Mouse (Mus musculus) limb, embryonic 15.5 days (tissue): ENCODE measurements around the gene Gm20388. TPM values are rescaled to one million over a fixed set of nuclear protein-coding genes. Genes with fewer than 3 reads are reported as not detected.
A peak's percentile ranks its signal among the peaks of the same experiment; 100 is the strongest.

Experiments
- ATAC-seq: fragments of 200-750 bp; cut with Nextera tagmentation; 2 replicates; pipeline ENCODE4 v1.8.0; 2017; ENCODE audit warnings: low read depth, moderate TSS enrichment; ENCODE audit not compliant: insufficient number of reproducible peaks, low FRiP score, low TSS enrichment
- H3K27ac ChIP-seq: fragments of 300-500 bp; sonication (generic); 2 replicates; pipeline ENCODE4 v1.5.1; 2015; ENCODE audit warnings: moderate library complexity, mild to moderate bottlenecking, inconsistent platforms
- H3K27me3 ChIP-seq: fragments of 300-500 bp; sonication (generic); 2 replicates; pipeline ENCODE4 v1.6.1; 2015; ENCODE audit warnings: inconsistent platforms
- H3K36me3 ChIP-seq: fragments of 300-500 bp; sonication (generic); 2 replicates; pipeline ENCODE4 v1.6.1; 2015; ENCODE audit warnings: inconsistent platforms
- H3K4me1 ChIP-seq: fragments of 300-500 bp; sonication (generic); 2 replicates; pipeline ENCODE4 v1.6.1; 2015; ENCODE audit warnings: inconsistent platforms
- H3K4me2 ChIP-seq: fragments of 300-500 bp; sonication (generic); 2 replicates; pipeline ENCODE4 v1.6.1; 2015; ENCODE audit warnings: mild to moderate bottlenecking, inconsistent platforms
- H3K4me3 ChIP-seq: fragments of 300-500 bp; sonication (generic); 2 replicates; pipeline ENCODE4 v1.5.1; 2015; ENCODE audit warnings: mild to moderate bottlenecking, inconsistent platforms
- H3K9ac ChIP-seq: fragments of 300-500 bp; sonication (generic); 2 replicates; pipeline ENCODE4 v1.6.1; 2015; ENCODE audit warnings: inconsistent platforms
- H3K9me3 ChIP-seq: fragments of 300-500 bp; sonication (generic); 2 replicates; pipeline ENCODE4 v1.6.1; 2016; ENCODE audit warnings: inconsistent platforms
- WGBS: fragments of 180-500 bp; shearing (Covaris S2); methylation state at CpG from one replicate; pipeline ENCODE4 v1.1.7; 2015; 5-methylcytosine and 5-hydroxymethylcytosine counted together
- polyA plus RNA-seq: library from polyadenylated mRNA; unstranded; fragments of >200 nt; fragmentation: Nextera tagmentation; extraction: Ambion mirVana; gene quantifications from 2 replicates; pipeline ENCODE4 v1.2.1, GENCODE M21; 2015

Gm20388 gene
- polyA plus RNA-seq, 1 experiment from 2014 or later: 4.9 TPM

GRCm38 (mm10) chr8:122243310-122243709, 2332.7 kb downstream of the Gm20388 start:
- no peaks in the 10 kb centered on the region for H3K9me3 ChIP-seq
- H3K4me3 ChIP-seq: no peak overlapping the region
- H3K27me3 ChIP-seq: no peaks in the 10 kb centered on the region
- H3K9ac ChIP-seq: no peak overlapping the region
- H3K27ac ChIP-seq: no peak overlapping the region
- 70% methylated on average over 4 of the region's 4 CpGs for WGBS
- peaks cover 38% of the 10 kb centered on the region for H3K4me1 ChIP-seq
- H3K4me2 ChIP-seq: no peak overlapping the region
- ATAC-seq: no peak
- no peaks in the 10 kb centered on the region for H3K36me3 ChIP-seq

- Histone ChIP-seq H3K4me3 (no peak overlapping the region), H3K27ac (peak overlapping the region; percentile 87), H3K4me2 (no peak overlapping the region), H3K9ac (no peak overlapping the region), H3K27me3 (no peaks in the 10 kb centered on the region; the same call in 1 of the 2 replicates), H3K4me1 (peaks cover 34% of the 10 kb centered on the region), H3K36me3 (peaks cover 3% of the 10 kb centered on the region; the same call in 1 of the 2 replicates), H3K9me3 (no peaks in the 10 kb centered on the region)
- ATAC-seq: no peak
- WGBS: 81% methylated on average over 6 of the region's 6 CpGs
Measured at GRCm38 (mm10) chr8:122245161-122245560, 2334.5 kb downstream of the Gm20388 start.

- Histone ChIP-seq H3K4me3 (no peak overlapping the region), H3K4me2 (peak overlapping the region; percentile 33), H3K9ac (no peak overlapping the region), H3K27ac (peak overlapping the region; percentile 87), H3K36me3 (peaks cover 3% of the 10 kb centered on the region; the same call in 1 of the 2 replicates), H3K27me3 (no peaks in the 10 kb centered on the region; the same call in 1 of the 2 replicates), H3K4me1 (peaks cover 36% of the 10 kb centered on the region), H3K9me3 (no peaks in the 10 kb centered on the region)
- peak; percentile 42; the same call in 1 of the 2 replicates for ATAC-seq
- 15% methylated on average over 12 of the region's 12 CpGs for WGBS
Measured at GRCm38 (mm10) chr8:122246257-122247211, 2335.9 kb downstream of the Gm20388 start.

- Histone ChIP-seq H3K36me3 (peaks cover 3% of the 10 kb centered on the region; the same call in 1 of the 2 replicates), H3K27me3 (peaks cover 10% of the 10 kb centered on the region; the same call in 1 of the 2 replicates), H3K4me2 (no peak overlapping the region), H3K4me1 (peaks cover 27% of the 10 kb centered on the region), H3K27ac (no peak overlapping the region), H3K4me3 (no peak overlapping the region), H3K9ac (no peak overlapping the region), H3K9me3 (no peaks in the 10 kb centered on the region)
- no peak for ATAC-seq
- WGBS: 58% methylated on average over 1 of the region's 1 CpGs
Measured at GRCm38 (mm10) chr8:122251739-122252138, 2341.1 kb downstream of the Gm20388 start.

- WGBS: 44% methylated on average over 5 of the region's 5 CpGs
- H3K9ac ChIP-seq: no peak overlapping the region
- H3K27ac ChIP-seq: no peak overlapping the region
- H3K9me3 ChIP-seq: no peaks in the 10 kb centered on the region
- ATAC-seq: no peak
- peaks cover 10% of the 10 kb centered on the region; the same call in 1 of the 2 replicates for H3K27me3 ChIP-seq
- H3K4me3 ChIP-seq: no peak overlapping the region
- no peak overlapping the region for H3K4me2 ChIP-seq
- H3K36me3 ChIP-seq: peaks cover 3% of the 10 kb centered on the region; the same call in 1 of the 2 replicates
- peaks cover 20% of the 10 kb centered on the region for H3K4me1 ChIP-seq
Measured at GRCm38 (mm10) chr8:122252366-122252765, 2341.7 kb downstream of the Gm20388 start.

- Histone ChIP-seq H3K4me1 (peaks cover 7% of the 10 kb centered on the region; the same call in 1 of the 2 replicates), H3K9me3 (no peaks in the 10 kb centered on the region), H3K9ac (no peak overlapping the region), H3K4me3 (no peak overlapping the region), H3K4me2 (no peak overlapping the region), H3K36me3 (peaks cover 43% of the 10 kb centered on the region), H3K27me3 (peaks cover 18% of the 10 kb centered on the region; the same call in 1 of the 2 replicates), H3K27ac (no peak overlapping the region)
- 71% methylated on average over 2 of the region's 2 CpGs for WGBS
- no peak for ATAC-seq
Measured at GRCm38 (mm10) chr8:122259351-122259750, 2348.7 kb downstream of the Gm20388 start.

GRCm38 (mm10) chr8:122260755-122261154, 2350.1 kb downstream of the Gm20388 start:
- ATAC-seq: no peak
- WGBS: 60% methylated on average over 9 of the region's 9 CpGs

GRCm38 (mm10) chr8:122262835-122263234, 2352.2 kb downstream of the Gm20388 start:
- 58% methylated on average over 16 of the region's 16 CpGs for WGBS
- no peaks in the 10 kb centered on the region for H3K9me3 ChIP-seq
- H3K36me3 ChIP-seq: peaks cover 64% of the 10 kb centered on the region
- no peak for ATAC-seq
- peaks cover 8% of the 10 kb centered on the region; the same call in 1 of the 2 replicates for H3K27me3 ChIP-seq
- 0 out of 2 replicates have a peak, but pooled peaks cover 9% of the 10 kb centered on the region for H3K4me1 ChIP-seq
- H3K4me2 ChIP-seq: no peak overlapping the region
- H3K4me3 ChIP-seq: no peak overlapping the region
- no peak overlapping the region for H3K9ac ChIP-seq
- H3K27ac ChIP-seq: no peak overlapping the region

More at GRCm38 (mm10) chr8:122260755-122261154, 2350.1 kb downstream of the Gm20388 start:
- Histone ChIP-seq H3K4me1 (peaks cover 13% of the 10 kb centered on the region; the same call in 1 of the 2 replicates), H3K4me2 (no peak overlapping the region), H3K4me3 (no peak overlapping the region), H3K27me3 (peaks cover 8% of the 10 kb centered on the region; the same call in 1 of the 2 replicates), H3K36me3 (peaks cover 51% of the 10 kb centered on the region), H3K9ac (no peak overlapping the region), H3K9me3 (no peaks in the 10 kb centered on the region), H3K27ac (no peak overlapping the region)

- Histone ChIP-seq H3K27ac (no peak overlapping the region), H3K4me2 (no peak overlapping the region), H3K9ac (no peak overlapping the region), H3K4me1 (peaks cover 15% of the 10 kb centered on the region), H3K4me3 (no peak overlapping the region), H3K36me3 (peaks cover 60% of the 10 kb centered on the region), H3K9me3 (no peaks in the 10 kb centered on the region), H3K27me3 (peaks cover 8% of the 10 kb centered on the region; the same call in 1 of the 2 replicates)
- 42% methylated on average over 9 of the region's 9 CpGs for WGBS
- ATAC-seq: no peak
Measured at GRCm38 (mm10) chr8:122264243-122264642, 2353.6 kb downstream of the Gm20388 start.

- H3K27ac ChIP-seq: no peak overlapping the region
- WGBS: 78% methylated on average over 8 of the region's 8 CpGs
Measured at GRCm38 (mm10) chr8:122265522-122265921, 2354.9 kb downstream of the Gm20388 start.

GRCm38 (mm10) chr8:122266867-122267266, 2356.2 kb downstream of the Gm20388 start:
- no peak for ATAC-seq
- Histone ChIP-seq H3K27ac (no peak overlapping the region), H3K4me1 (peaks cover 19% of the 10 kb centered on the region), H3K4me2 (no peak overlapping the region), H3K9me3 (no peaks in the 10 kb centered on the region), H3K4me3 (no peak overlapping the region), H3K36me3 (peaks cover 61% of the 10 kb centered on the region), H3K27me3 (peaks cover 20% of the 10 kb centered on the region), H3K9ac (no peak overlapping the region)
- 68% methylated on average over 13 of the region's 13 CpGs for WGBS

More at GRCm38 (mm10) chr8:122265522-122265921, 2354.9 kb downstream of the Gm20388 start:
- Histone ChIP-seq H3K4me1 (peaks cover 19% of the 10 kb centered on the region), H3K27me3 (peaks cover 18% of the 10 kb centered on the region), H3K4me2 (no peak overlapping the region), H3K9me3 (no peaks in the 10 kb centered on the region), H3K36me3 (peaks cover 66% of the 10 kb centered on the region), H3K9ac (no peak overlapping the region), H3K4me3 (no peak overlapping the region)
- no peak for ATAC-seq

GRCm38 (mm10) chr8:122268861-122269260, 2358.2 kb downstream of the Gm20388 start:
- no peak overlapping the region for H3K9ac ChIP-seq
- peaks cover 21% of the 10 kb centered on the region for H3K27me3 ChIP-seq
- WGBS: 63% methylated on average over 24 of the region's 24 CpGs

More at GRCm38 (mm10) chr8:122268861-122269260, 2358.2 kb downstream of the Gm20388 start:
- H3K4me3 ChIP-seq: peak overlapping the region; percentile 36
- H3K4me2 ChIP-seq: peak overlapping the region; percentile 65
- H3K36me3 ChIP-seq: peaks cover 48% of the 10 kb centered on the region
- H3K4me1 ChIP-seq: peaks cover 26% of the 10 kb centered on the region
- no peak for ATAC-seq
- no peak overlapping the region for H3K27ac ChIP-seq
- H3K9me3 ChIP-seq: no peaks in the 10 kb centered on the region
